Mouse (Mus musculus) heart, adult 8-10 months (tissue): Measurements from ENCODE around the gene Cd82. TPM values are rescaled to one million over a fixed set of nuclear protein-coding genes. Genes with fewer than 3 reads are reported as not detected.

Source experiments
- DNase-seq: peaks from one replicate; pipeline ENCODE4 v3.0.0; 2022; ENCODE audit warnings: low spot score
- total RNA-seq, 4 experiments: library from RNA; stranded (reverse); gene quantifications; 2 replicates each; pipeline ENCODE4 v1.2.4; 2022

Cd82 gene
- total RNA-seq, 4 experiments from 2014 or later = 15.6 to 24.4 (median 17.1) TPM

- no peak for DNase-seq
These were observed 3.4 kb upstream of the Cd82 start for GRCm38 (mm10) chr2:93466314-93466713.

GRCm38 (mm10) chr2:93461869-93462714 is 848 bp downstream of the Cd82 start:
- DNase-seq = peak; percentile 95

- no peak for DNase-seq
These were observed 2.0 kb downstream of the Cd82 start for GRCm38 (mm10) chr2:93460786-93461469.

GRCm38 (mm10) chr2:93459208-93459920 is 3.6 kb downstream of the Cd82 start:
- DNase-seq = no peak

GRCm38 (mm10) chr2:93458332-93459207 is 4.4 kb downstream of the Cd82 start:
- DNase-seq = peak; percentile 58

- DNase-seq = peak; percentile 60
These were observed 5.4 kb downstream of the Cd82 start for GRCm38 (mm10) chr2:93457426-93458130.

GRCm38 (mm10) chr2:93456140-93456539 is 6.8 kb downstream of the Cd82 start:
- DNase-seq = no peak

GRCm38 (mm10) chr2:93454817-93455591 is 7.9 kb downstream of the Cd82 start:
- no peak for DNase-seq

- no peak for DNase-seq
These were observed 8.6 kb downstream of the Cd82 start for GRCm38 (mm10) chr2:93454334-93454733.

- DNase-seq = no peak
These were observed 9.9 kb downstream of the Cd82 start for GRCm38 (mm10) chr2:93453046-93453445.

GRCm38 (mm10) chr2:93452506-93452905 is 10.4 kb downstream of the Cd82 start:
- DNase-seq = no peak

- DNase-seq = no peak
These were observed 10.9 kb downstream of the Cd82 start for GRCm38 (mm10) chr2:93452057-93452456.

GRCm38 (mm10) chr2:93451219-93451938 is 11.6 kb downstream of the Cd82 start:
- DNase-seq = no peak

- no peak for DNase-seq
These were observed 12.2 kb downstream of the Cd82 start for GRCm38 (mm10) chr2:93450695-93451094.

GRCm38 (mm10) chr2:93449657-93450056 is 13.3 kb downstream of the Cd82 start:
- no peak for DNase-seq

- no peak for DNase-seq
These were observed 14.2 kb downstream of the Cd82 start for GRCm38 (mm10) chr2:93448774-93449173.

GRCm38 (mm10) chr2:93447500-93448249 is 15.3 kb downstream of the Cd82 start:
- no peak for DNase-seq

- no peak for DNase-seq
These were observed 16.2 kb downstream of the Cd82 start for GRCm38 (mm10) chr2:93446606-93447353.
